Mouse (Mus musculus) mouse trophoblast stem cell (cell line): Measurements from ENCODE around the gene Snrpa.
"Not testable (repeated sequence)": the region's sequence is repeated elsewhere in the genome, so short reads cannot be mapped to it uniquely, and the experiment has no call there.

Experiments used
- in situ Hi-C, 2 experiments: fragments of 300-500 bp; cut with MseI, MboI; formaldehyde crosslinking; loops; 2 replicates in 1 of 2; 3 replicates in 1 of 2; pipeline ENCODE4 v1.15.1; 2025

Gene Snrpa

DNA sequence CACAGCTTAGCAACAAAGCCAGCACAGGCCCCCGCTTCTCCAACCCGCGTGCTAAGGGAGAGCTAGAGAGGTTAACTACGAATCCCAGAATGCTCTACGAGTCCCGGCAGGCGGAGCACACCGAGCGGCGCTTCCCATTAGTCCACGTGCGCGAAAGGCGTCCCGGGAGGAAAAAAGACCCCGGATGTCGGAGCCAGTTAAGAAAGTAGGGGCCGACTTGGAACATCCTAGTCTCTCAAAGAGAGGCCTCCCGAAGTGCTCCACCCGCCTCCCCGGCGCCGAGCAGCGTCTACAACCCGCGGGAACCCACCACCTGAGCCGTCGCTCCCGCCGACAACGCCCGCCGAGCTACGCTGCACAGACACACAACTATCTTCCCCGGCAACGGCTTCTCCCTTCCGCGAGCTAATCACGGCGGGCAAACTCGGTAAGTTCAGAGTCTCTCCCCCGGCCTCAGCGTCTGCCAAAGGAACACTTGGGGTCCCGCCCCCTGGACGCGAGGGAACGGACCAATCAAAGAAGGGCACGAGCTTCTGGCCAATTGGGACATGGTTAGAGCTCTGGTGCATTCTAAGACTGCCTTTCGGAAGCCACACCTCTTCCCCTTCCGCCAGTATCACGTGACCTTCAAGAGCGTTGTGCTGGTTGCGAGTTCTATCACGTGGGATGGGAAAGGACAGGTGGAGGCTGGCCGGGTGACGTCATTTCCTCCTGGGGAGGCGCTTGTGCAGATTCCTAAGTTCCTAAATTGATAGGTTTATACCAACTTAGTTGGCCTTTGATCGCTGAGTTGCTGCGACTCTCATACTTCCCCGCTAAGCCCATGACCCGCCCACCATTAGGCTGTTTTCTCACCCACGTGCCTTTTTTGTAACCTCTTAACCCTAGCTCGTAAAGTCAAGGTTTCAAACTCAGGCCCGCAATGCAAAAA is at the start of gene Snrpa, which contains the start of gene BC024978:
Gene Snrpa (minus strand): TSS at position 591 of the 931 bp plus-strand sequence.
Gene BC024978 (plus strand): TSS at position 101 of the 931 bp plus-strand sequence.
- in situ Hi-C loops, result no loop called here

DNA sequence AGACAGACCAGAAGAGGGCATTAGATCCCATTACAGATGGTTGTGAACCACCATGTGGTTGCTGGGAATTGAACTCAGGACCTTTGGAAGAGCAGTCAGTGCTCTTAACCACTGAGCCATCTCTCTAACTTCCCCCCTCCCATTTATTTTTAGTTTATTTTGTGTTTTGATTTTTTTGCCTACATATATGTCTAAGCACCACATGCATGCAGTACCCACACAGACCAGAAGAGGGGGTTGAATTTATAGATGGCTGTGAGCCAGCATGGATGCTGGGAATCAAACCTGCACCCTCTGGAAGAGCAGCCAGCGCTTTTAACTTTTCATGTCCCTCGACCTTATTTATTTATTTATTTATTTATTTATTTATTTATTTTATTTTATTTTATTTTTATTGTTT is 48.0 kb upstream of the Snrpa start:
- in situ Hi-C loops, result not testable (repeated sequence)

DNA sequence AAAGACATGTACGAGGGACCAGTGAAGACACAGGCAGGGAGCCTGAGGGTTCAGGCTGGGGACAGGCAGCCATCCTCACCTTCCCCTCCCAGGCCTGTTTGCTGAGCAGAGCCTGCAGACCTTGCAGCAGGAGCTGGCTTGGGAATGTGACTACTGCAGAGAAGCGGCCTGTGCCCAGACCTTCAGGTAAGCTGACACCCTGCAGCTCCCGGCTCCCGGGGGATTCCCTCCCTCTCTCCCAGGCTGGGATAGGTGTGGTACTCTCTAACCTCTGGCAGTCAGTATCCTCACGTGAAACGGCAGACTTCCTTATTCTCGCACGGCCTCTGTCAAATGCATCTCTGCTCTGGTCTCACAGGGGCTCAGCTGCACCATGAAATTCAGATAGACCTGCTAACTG is 47.1 kb upstream of the Snrpa start:
- in situ Hi-C loops, result no loop called here

DNA sequence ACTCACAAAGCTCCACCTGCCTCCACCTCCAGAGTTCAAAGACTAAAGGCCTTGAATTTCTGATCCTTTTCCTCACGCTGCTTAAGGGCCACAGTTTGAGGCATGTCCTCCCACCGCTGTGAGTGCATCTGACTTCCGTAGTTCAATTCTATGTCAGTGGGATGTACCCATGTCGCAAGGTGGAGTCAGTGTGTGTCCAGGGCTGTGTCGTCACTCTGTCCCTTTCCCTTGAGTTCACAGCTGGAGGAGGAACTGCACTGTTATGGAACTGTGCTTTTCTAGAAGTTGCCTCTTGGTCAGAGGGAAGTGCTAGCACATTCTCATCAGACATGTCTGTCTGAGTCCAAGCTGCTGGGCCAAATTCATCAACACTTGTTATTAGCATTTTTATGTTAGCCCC is 42.5 kb upstream of the Snrpa start:
- in situ Hi-C loops, result no loop called here

DNA sequence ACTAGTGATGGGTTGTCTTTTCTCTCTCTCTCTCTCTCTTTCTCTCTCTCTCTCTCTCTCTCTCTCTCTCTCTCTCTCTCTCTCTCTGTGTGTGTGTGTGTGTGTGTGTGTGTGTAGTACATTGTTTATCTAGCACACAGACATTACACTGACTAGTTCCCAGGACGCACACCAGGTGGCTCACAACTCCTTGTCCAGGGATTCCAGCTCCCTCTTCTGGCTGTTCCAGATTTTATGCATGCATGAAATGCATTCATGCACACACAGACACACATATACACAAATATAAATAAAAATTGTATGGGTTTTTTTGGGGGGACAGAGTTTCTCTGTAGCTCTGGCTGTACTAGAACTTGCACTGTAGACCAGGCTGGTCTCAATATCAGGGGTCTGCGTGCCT is 41.5 kb upstream of the Snrpa start:
- in situ Hi-C loops, result no loop called here

DNA sequence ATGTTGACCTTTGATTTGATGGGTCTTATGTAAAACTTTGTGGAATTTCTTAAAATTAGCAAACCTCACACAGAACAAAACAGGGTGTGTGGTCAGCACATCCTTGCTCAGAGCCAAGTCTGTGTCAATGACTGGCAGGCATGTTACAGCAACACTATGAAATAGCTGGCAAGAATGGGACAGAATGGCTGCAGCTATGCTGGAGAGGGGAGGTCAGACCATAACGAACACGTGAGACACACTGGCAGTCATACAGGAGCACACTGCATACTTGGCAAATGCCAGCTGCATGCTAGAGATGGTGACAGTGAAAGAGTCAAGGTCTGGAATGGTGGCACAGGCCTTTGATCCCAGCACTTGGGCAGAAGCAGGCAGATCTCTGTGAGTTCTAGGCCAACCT is 39.7 kb upstream of the Snrpa start:
- in situ Hi-C loops, result no loop called here

DNA sequence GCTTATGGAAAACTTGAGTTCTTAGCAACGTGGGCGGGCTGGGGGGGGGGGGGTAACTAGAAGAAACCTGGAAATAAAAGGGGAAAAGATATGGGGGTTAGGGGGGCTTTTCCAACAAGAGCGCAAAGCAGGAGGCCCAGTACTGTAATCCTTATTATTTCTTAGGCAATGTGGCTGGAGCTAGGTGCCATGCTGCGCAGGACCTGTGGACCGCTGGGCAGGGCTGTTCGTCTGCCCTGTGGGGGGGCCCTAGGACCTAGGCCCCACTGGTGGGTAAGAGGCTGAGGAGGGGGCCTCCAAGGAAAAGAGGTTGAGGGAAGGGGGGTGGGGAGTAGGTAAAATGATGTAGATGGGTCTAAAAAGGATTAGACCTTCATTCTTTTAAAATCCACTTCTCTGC is 37.2 kb upstream of the Snrpa start:
- in situ Hi-C loops, result no loop called here

DNA sequence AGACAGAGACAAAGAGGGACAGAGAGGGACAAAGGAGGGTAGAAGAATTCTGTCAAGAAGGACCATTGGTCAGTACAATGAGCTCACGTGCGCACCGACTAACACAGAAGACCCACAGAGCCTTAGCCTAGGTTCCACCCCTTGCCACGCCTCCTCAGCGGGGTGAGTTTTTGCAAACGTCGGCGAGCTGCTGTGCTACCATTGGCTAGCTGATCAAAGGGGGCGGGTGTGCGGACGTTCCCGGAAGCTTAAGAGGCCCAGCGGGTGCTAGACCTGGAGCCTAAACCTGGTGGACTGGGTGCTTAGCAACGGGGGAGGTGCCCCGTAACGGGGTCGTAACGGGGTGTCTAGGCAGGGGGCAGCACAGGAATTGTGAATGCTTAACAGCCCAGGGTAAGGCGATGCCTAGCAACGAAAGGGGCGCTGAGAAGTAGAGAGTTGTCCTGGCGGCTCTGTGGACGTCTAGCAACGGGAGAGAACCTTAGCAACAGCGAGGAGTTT is 36.8 kb upstream of the Snrpa start, which contains the start of gene Coq8b:
Gene Coq8b (plus strand): TSS at position 243 of the 501 bp plus-strand sequence.
- in situ Hi-C loops, result no loop called here

DNA sequence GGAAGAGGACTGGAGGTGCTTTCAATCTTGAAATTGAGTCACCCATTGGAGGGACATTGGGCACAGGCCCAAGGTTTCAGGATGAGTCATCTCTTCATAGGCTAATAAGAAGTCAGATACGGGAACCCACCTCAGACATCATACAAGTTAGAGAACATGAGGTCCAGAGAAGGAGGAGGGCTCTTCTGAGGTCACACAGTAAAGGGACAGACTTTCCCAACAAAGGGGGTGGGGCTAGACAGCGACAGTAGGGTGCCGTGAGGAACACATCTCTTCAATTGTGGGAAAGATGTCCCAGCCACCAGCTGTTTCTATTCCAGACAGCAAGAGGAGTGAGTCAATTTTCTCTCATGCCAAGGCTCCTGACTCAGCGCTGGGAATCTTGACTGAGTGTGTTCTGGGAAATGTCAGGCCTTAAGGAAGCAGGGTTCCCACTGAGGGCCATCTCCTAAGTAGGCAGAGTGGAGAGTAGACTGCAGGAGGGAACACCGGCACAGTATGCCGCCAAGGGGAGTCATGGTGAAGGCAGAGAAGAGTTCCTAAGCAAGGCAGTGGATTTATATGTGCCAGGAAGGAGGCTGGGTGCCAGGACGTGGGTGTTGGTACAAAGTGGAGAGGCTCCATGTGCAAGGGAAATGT is 35.7 kb upstream of the Snrpa start:
- in situ Hi-C loops, result no loop called here

DNA sequence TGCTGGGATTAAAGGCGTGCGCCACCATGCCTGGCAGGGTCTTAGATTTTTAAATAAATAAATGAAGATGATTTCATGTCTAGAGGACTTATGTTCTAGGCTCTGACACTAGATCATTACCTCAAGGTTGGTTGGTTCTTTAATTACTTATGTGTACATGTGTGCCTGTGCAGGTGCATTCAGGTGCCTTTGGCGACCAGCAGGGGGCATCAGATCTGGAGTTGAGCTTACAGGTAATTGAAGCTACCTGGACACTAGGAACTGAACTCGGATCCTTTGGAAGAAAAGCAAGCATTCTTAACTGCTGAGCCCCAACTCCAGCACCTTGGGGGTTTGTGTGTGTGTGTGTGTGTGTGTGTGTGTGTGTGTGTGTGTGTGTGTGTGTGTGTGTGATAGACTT is 34.7 kb upstream of the Snrpa start:
- in situ Hi-C loops, result no loop called here

DNA sequence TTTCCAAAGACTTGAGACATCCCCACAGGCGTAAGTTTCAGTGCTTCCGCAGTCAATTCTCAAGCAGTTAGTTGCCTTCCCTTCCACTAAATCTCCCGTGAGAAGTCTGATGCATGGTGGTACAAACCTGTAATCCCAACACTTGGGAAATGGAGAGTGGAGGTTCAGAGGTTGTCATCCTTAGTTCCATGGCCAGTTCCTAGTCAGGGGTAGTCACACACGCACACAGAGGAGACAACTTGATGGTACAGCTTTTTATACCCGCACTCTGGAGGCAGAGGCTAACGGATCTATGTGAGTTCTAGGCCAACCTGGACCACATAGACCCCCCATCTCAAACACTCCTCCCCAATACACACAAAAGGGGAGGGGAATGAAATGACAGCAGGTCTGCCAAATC is 32.8 kb upstream of the Snrpa start:
- in situ Hi-C loops, result no loop called here

DNA sequence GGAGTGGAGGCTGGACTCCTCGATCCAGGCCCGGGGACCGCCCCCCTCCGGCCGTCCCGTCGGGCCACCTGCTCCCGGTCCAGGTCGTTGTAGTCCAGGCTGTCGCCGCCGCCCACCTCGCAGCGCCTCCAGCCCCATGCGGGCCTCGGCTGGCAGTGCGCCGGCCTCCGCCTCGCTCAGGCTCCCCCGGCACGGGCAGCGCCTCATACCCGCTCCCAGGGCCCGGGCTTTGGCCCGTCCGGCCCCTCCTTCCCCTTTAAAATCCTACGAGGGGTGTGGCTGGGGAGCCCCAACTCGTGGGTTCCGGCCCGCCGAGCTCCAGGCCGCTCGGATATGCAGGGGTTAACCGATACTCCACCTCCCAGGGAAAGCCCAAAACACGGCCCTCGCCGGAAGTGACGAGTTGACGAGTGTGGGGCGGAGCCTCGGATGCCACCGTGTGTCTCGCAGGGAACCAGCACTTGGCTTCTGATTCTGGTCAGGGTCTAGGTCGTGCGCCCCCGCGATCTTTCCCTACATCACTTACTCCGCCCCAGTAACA is 32.3 kb upstream of the Snrpa start, which contains the start of gene Itpkc:
Gene Itpkc (minus strand): TSS at position 381 of the 541 bp plus-strand sequence.
- in situ Hi-C loops, result no loop called here

DNA sequence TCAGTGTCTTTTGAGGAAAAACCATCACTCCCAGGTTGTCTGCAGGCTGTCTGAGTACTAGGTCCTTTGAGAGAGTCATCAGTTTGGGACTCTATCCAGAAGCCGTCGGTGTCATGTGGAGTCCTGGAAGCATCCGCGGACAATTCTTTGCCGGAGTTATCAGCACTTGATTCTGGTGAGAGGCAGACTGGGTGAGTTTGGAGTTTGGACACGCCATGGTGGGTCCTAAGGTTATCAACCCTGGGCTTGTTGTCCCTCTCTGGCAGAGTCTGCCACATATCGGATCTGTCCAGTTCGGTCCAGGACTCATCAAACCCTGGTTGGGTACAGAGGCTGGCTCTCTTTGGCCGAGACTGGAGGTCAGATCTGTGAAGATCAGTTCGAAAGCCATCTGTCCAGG is 31.6 kb upstream of the Snrpa start:
- in situ Hi-C loops, result no loop called here

DNA sequence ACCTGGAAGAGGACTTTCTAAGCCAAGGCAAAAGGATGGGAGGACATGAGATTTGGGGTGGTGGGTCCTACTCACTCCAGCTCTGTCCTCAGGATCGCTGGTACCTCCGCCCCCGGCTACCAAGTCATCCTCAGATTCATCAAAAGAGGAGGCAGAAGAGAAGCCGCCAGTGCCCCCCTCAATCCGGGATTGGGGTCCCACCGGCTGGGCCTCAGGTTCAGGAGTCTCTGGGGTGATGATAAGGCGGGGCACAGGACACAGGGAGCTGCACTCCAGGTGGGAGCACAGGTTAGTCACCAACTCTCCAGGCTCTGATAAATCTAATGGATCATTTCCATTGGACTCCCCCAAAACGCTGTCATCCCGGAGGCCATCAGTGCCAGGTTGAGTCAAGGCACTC is 31.2 kb upstream of the Snrpa start:
- in situ Hi-C loops, result no loop called here

DNA sequence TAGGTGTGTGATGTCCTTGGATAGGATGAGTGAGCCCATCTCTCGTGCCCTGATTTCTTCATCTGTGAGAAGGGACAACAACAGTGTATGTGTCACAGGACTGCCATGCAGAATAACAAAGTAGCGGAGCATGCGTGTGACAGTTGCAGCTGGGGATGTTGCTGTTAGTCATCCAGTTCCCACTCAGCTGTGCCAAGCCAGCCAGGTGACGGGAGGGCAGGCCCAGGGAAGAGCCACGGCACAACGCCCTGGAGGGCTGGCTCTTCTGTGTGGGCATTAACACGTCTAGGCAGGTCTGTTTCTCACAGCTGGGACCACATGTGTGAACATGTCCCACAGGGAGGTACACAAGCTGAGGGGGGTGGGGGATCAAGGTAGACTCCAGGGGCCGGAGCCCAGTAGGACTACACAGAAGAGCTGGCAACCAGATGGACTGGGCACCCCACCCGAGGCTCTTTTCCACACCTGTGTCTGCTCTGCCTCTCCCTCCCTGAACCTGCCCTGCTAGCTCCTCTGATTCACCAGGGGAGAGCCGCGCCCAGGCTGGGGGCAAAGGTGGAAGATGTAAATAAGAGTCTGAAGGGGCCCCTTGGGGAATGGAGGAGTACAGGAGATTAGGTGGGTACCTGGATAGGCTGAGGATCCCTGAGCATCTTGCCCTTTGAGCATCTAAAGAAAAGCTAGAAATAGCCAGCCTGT is 29.0 kb upstream of the Snrpa start:
- in situ Hi-C loops, result no loop called here

DNA sequence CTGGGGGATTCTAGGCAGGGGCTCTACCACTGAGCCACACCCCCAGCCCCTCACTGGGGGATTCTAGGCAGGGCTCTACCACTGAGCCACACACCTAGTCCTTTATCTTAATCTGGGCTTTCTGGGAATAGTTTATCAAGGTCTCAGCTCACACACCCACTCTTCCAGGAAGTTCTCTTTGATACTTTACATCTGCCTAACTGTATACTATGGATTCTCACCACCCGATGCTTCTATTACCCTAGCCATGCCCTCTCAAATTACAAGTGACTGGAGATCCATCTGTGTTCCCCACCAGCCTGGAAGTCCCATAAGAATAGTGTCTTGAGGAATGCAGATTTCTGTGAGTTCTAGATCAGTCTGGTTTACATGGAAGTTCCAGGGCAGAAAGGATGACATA is 26.5 kb upstream of the Snrpa start:
- in situ Hi-C loops, result no loop called here

DNA sequence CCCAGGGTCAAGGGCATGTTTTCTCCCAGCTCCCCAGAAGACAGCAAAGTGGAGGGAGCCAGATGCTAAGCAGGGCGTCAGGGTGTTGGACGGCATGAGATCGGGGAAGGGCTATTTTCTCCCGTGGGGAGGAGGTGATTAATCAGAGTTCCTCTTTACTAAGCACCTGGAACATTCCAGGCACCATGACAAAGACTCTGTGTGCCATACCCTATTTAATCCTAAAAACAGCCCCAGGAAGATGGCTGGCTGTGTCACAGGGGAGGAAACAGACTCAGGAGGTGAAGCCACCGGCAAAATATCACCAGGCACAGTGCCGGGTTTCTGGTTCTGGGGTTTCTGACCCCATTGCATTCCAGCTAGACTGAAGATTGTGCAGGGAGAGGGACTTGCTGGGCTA is 25.9 kb upstream of the Snrpa start:
- in situ Hi-C loops, result no loop called here

DNA sequence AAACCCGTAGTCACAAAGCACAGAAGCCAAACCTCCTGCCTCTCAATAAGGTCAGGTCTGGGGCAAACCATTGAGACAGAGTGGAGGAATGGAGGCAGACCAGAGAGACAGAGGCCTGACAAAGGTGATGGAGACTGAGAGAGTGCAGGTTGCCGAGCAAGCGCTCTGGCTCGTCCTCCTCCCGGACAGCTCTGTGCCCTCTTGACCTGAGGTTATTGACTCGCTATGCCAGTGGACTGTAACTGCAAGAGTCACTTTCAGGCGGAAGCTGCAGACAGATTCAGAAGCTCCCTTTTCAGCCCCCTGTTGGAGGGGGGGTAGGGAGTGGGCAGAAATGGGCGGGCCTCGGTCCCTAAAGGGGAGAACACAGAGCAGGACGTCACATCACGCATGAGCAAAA is 23.9 kb upstream of the Snrpa start:
- in situ Hi-C loops, result no loop called here

DNA sequence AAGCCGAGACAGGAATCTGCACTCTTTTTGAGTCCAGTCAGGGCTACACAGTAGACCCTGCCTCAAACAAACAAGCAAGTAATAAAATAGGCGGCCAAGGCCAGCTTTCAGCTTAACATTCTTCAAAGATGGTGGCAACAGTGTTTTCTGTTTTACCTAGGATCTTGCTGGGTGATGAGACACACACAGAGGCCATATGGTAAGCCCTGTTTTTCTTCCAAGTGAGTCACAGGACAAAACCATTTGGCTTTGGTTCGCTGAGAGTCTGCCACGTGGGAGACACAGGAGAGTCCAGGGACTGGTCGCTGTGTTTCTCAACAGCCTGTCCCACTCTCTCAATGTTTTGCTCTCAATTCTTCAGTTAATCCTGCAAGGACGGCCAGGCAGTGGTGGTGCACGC is 22.5 kb upstream of the Snrpa start:
- in situ Hi-C loops, result no loop called here

DNA sequence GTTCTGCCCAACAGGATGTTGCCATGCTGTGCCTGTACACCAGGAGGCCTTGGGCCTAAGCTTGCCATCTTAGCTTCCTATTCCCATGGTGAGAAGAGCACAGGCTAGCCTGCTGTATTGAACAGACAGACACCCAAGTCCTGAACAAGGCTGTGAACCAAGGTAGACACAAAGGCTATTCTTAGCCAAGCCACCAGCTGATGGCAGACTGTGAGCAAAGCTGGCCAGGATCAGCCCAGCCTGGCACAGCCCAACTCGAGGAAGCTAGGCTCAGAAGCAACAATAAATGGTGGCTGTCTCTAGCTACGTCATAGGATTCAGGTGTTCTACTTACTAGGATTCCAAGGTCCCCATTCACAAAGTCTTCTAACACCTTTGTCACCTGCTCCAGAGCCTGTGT is 16.6 kb upstream of the Snrpa start:
- in situ Hi-C loops, result no loop called here

DNA sequence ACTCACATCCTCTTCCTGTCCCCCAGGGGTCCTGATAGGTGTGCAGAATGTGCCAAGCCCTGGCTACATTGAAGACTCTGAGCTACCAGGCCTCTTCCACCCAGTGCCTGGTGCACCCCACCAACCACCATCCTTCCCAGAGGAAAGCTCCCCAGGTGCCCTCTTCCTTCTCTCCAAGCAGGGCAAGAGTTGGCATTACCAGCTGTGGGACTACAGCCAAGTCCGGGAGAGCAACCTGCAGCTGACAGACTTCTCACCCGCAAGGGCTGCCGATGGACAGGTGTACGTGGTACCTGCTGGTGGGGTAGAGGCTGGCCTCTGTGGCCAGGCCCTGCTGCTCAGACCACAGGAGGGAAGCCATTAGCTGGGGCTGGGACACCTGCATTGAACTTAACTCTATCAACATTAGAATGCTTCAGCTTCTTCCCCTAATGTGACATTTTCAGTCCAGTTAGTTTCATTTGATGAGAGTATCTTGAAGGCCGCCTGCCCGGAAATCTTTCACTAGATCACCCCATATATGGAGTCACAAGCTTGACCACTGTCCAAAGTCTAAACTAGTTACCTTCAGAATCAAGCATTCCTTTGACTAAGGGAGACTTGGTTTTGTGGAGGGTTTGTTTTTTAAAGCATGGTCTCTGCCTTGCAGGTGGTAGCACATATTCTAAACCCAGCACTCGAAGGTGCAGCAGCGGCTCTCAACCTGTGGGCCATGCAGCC is 7.8 kb upstream of the Snrpa start:
- in situ Hi-C loops, result no loop called here
